Mouse (Mus musculus) limb, embryonic 14.5 days (tissue): ENCODE measurements at regions not wholly inside any gene's neighbourhood (a gene's known extent, or its start where the extent isn't known, plus 50 kb on each side); places are given as distances from the start of the nearest gene placed in this dataset.

Experiments
- ATAC-seq: fragments of 200-750 bp; cut with Nextera tagmentation; 2 replicates; pipeline ENCODE4 v1.8.0; 2017; ENCODE audit warnings: low read depth, moderate number of reproducible peaks, moderate TSS enrichment; ENCODE audit not compliant: low FRiP score
- DNase-seq: peaks from one replicate; pipeline ENCODE4 v3.0.0-alpha.2; 2015; ENCODE audit warnings: low spot score
- H3K27ac ChIP-seq: fragments of 300-500 bp; sonication (generic); replicated peaks from 2 replicates; pipeline ENCODE4 v1.5.1; 2014; ENCODE audit warnings: low read depth, mild to moderate bottlenecking, low read length, moderate library complexity, mixed read lengths
- H3K27me3 ChIP-seq: fragments of 300-500 bp; sonication (generic); 2 replicates; pipeline ENCODE4 v1.6.1; 2014; ENCODE audit warnings: low read length, mixed read lengths; ENCODE audit not compliant: control insufficient read depth, insufficient read depth
- H3K36me3 ChIP-seq: fragments of 300-500 bp; sonication (generic); 2 replicates; pipeline ENCODE4 v1.6.1; 2014; ENCODE audit warnings: mild to moderate bottlenecking, low read length, moderate library complexity, mixed read lengths; ENCODE audit not compliant: control insufficient read depth, insufficient read depth
- H3K4me1 ChIP-seq: fragments of 300-500 bp; sonication (generic); 2 replicates; pipeline ENCODE4 v1.6.1; 2014; ENCODE audit warnings: antibody characterized with exemption, low read length, mixed read lengths; ENCODE audit not compliant: control insufficient read depth, insufficient read depth
- H3K4me2 ChIP-seq: fragments of 300-500 bp; sonication (generic); replicated peaks from 2 replicates; pipeline ENCODE4 v1.6.1; 2014; ENCODE audit warnings: low read depth, mild to moderate bottlenecking, low read length, moderate library complexity; ENCODE audit not compliant: severe bottlenecking
- H3K4me3 ChIP-seq: fragments of 300-500 bp; sonication (generic); replicated peaks from 2 replicates; pipeline ENCODE4 v1.5.1; 2014; ENCODE audit warnings: low read length
- H3K9ac ChIP-seq: fragments of 300-500 bp; sonication (generic); 2 replicates; pipeline ENCODE4 v1.6.1; 2014; ENCODE audit warnings: mild to moderate bottlenecking, low read depth, low read length, moderate library complexity; ENCODE audit not compliant: severe bottlenecking
- H3K9me3 ChIP-seq: fragments of 300-500 bp; sonication (generic); 2 replicates; pipeline ENCODE4 v1.6.1; 2016; ENCODE audit warnings: low read length; ENCODE audit not compliant: control insufficient read depth
- POLR2A ChIP-seq: fragments of 200-500 bp; IDR thresholded peaks from 2 replicates; pipeline ENCODE4 v1.8.0; 2012; ENCODE audit warnings: inconsistent platforms, mild to moderate bottlenecking, moderate library complexity, borderline replicate concordance; ENCODE audit not compliant: insufficient read depth, insufficient read length; ENCODE audit errors: extremely low read depth
- WGBS: fragments of 180-500 bp; shearing (Covaris S2); extraction: QIAGEN DNeasy Blood & Tissue Kit; methylation state at CpG from one replicate; pipeline ENCODE4 v1.1.7; 2014; 5-methylcytosine and 5-hydroxymethylcytosine counted together

- Histone ChIP-seq H3K4me3 (no peak overlapping the region), H3K4me2 (no peak overlapping the region), H3K27me3 (no peaks in the 10 kb centered on the region), H3K4me1 (no peaks in the 10 kb centered on the region), H3K9ac (no peak overlapping the region), H3K27ac (no peak overlapping the region), H3K36me3 (no peaks in the 10 kb centered on the region), H3K9me3 (no peaks in the 10 kb centered on the region)
- ATAC-seq (no peak), DNase-seq (no peak)
- no peak for TF ChIP-seq POLR2A
- 60% methylated on average over 3 of the region's 3 CpGs for WGBS
These were observed 916.4 kb downstream of the Pcdh18 start for GRCm38 (mm10) chr3:48840692-48841091.

GRCm38 (mm10) chr3:48823360-48823759 lies 933.8 kb downstream of the Pcdh18 start:
- H3K9me3 ChIP-seq: no peaks in the 10 kb centered on the region
- H3K27me3 ChIP-seq: no peaks in the 10 kb centered on the region
- ATAC-seq (no peak), DNase-seq (no peak)
- H3K4me1 ChIP-seq: no peaks in the 10 kb centered on the region
- no peak overlapping the region for H3K9ac ChIP-seq
- H3K27ac ChIP-seq: no peak overlapping the region
- no peak overlapping the region for H3K4me2 ChIP-seq
- H3K4me3 ChIP-seq: no peak overlapping the region
- no peak for TF ChIP-seq POLR2A
- no peaks in the 10 kb centered on the region for H3K36me3 ChIP-seq
- 55% methylated on average over 6 of the region's 6 CpGs for WGBS

DNA sequence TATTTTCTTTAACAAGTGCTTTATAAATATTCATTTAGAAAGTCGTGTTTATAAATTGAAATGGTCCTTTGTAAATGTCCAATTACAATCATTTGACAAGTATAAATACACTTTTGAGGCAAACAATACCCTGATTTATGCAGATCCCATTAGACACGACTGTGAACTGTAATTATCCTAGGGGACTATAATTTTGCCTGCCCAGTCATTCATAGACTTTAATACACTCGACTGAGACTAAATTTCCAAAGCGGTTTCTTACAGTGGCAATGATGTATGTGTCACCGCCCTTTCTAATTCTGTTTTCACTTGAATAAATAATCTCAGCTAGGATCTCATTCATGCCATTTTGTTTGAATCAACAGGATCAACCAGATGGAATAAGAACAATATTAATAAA lies 952.7 kb downstream of the Pcdh18 start:
- no peak overlapping the region for H3K9ac ChIP-seq
- DNase-seq (no peak), ATAC-seq (no peak)
- H3K4me1 ChIP-seq: no peaks in the 10 kb centered on the region
- no peaks in the 10 kb centered on the region for H3K36me3 ChIP-seq
- H3K4me2 ChIP-seq: no peak overlapping the region
- H3K27me3 ChIP-seq: no peaks in the 10 kb centered on the region
- no peak overlapping the region for H3K4me3 ChIP-seq
- WGBS: 63% methylated on average over 5 of the region's 5 CpGs
- H3K27ac ChIP-seq: no peak overlapping the region
- H3K9me3 ChIP-seq: no peaks in the 10 kb centered on the region
- no peak for TF ChIP-seq POLR2A

DNA sequence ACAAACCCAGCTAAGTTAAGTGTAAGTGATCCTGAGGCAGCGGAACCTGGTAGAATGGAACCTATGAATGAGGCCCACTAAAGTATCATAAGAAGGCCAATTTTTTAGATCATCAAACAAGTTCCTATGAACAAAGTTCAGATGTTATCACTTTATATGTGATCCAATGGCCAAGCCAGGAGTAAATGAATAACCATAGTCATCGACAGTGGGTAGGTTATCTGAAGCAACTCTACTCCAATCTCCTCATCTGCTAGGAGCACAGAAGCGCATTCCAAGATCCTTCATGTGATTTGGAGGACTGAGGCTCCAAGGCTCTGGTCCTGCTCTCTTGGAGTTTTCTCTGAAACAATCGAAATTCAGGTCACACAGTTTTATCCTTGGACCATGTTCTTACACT lies 985.4 kb downstream of the Pcdh18 start:
- Histone ChIP-seq H3K36me3 (no peaks in the 10 kb centered on the region), H3K4me3 (no peak overlapping the region), H3K27ac (no peak overlapping the region), H3K27me3 (no peaks in the 10 kb centered on the region), H3K9me3 (no peaks in the 10 kb centered on the region), H3K9ac (no peak overlapping the region), H3K4me1 (no peaks in the 10 kb centered on the region), H3K4me2 (no peak overlapping the region)
- TF ChIP-seq POLR2A: no peak
- no peak for ATAC-seq
- no peak for DNase-seq
- 92% methylated on average over 4 of the region's 4 CpGs for WGBS
